Mouse (Mus musculus) midbrain, embryonic 16.5 days (tissue): Measurements from ENCODE around the gene Ran. TPM values are rescaled to one million over a fixed set of nuclear protein-coding genes. Genes with fewer than 3 reads are reported as not detected.
A peak's percentile ranks its signal among the peaks of the same experiment; 100 is the strongest.

ENCODE experiments used
- ATAC-seq: fragments of 200-750 bp; cut with Nextera tagmentation; 2 replicates; pipeline ENCODE4 v1.8.0; 2017; ENCODE audit warnings: moderate TSS enrichment
- H3K27ac ChIP-seq: fragments of 300-500 bp; sonication (generic); 2 replicates; pipeline ENCODE4 v1.5.1; 2014; ENCODE audit warnings: mild to moderate bottlenecking, low read length, mixed read lengths
- H3K27me3 ChIP-seq: fragments of 300-500 bp; sonication (generic); 2 replicates; pipeline ENCODE4 v1.6.1; 2014; ENCODE audit warnings: low read depth, low read length, mixed read lengths; ENCODE audit not compliant: control insufficient read depth, insufficient read depth
- H3K36me3 ChIP-seq: fragments of 300-500 bp; sonication (generic); 2 replicates; pipeline ENCODE4 v1.6.1; 2014; ENCODE audit warnings: mild to moderate bottlenecking, low read length, moderate library complexity, mixed read lengths; ENCODE audit not compliant: control insufficient read depth, insufficient read depth
- H3K4me1 ChIP-seq: fragments of 300-500 bp; sonication (generic); 2 replicates; pipeline ENCODE4 v1.6.1; 2014; ENCODE audit warnings: mild to moderate bottlenecking, low read length, mixed read lengths; ENCODE audit not compliant: control insufficient read depth, insufficient read depth
- H3K4me2 ChIP-seq: fragments of 300-500 bp; sonication (generic); 2 replicates; pipeline ENCODE4 v1.6.1; 2014; ENCODE audit warnings: mild to moderate bottlenecking, low read length, mixed read lengths
- H3K4me3 ChIP-seq: fragments of 300-500 bp; sonication (generic); 2 replicates; pipeline ENCODE4 v1.5.1; 2014; ENCODE audit warnings: low read depth, mild to moderate bottlenecking, low read length, moderate library complexity, mixed read lengths
- H3K9ac ChIP-seq: fragments of 300-500 bp; sonication (generic); 2 replicates; pipeline ENCODE4 v1.6.1; 2014; ENCODE audit warnings: low read depth, low read length, mixed read lengths
- H3K9me3 ChIP-seq: fragments of 300-500 bp; sonication (generic); replicated peaks from 2 replicates; pipeline ENCODE4 v1.6.1; 2014; ENCODE audit warnings: mild to moderate bottlenecking, low read length, mixed read lengths; ENCODE audit not compliant: control insufficient read depth, poor library complexity, severe bottlenecking
- WGBS: fragments of 180-500 bp; shearing (Covaris S2); extraction: QIAGEN DNeasy Blood & Tissue Kit; methylation state at CpG from one replicate; pipeline ENCODE4 v1.1.7; 2014; 5-methylcytosine and 5-hydroxymethylcytosine counted together
- polyA plus RNA-seq: library from polyadenylated mRNA; unstranded; fragments of >200 nt; fragmentation: Nextera tagmentation; extraction: Ambion mirVana; gene quantifications from 2 replicates; pipeline ENCODE4 v1.2.1, GENCODE M21; 2015

Ran gene
- polyA plus RNA-seq, 1 experiment from 2014 or later = 329 TPM

GRCm38 (mm10) chr5:129051910-129052309, 32.0 kb downstream of the Ran start:
- Histone ChIP-seq H3K27me3 (no peaks in the 10 kb centered on the region), H3K4me1 (peaks cover 24% of the 10 kb centered on the region), H3K36me3 (no peaks in the 10 kb centered on the region), H3K27ac (no peak overlapping the region), H3K9ac (no peak overlapping the region), H3K4me2 (no peak overlapping the region), H3K4me3 (no peak overlapping the region), H3K9me3 (no peaks in the 10 kb centered on the region)
- no peak for ATAC-seq
- 93% methylated on average over 3 of the region's 3 CpGs for WGBS

- Histone ChIP-seq H3K4me3 (no peak overlapping the region), H3K4me1 (peaks cover 24% of the 10 kb centered on the region), H3K36me3 (no peaks in the 10 kb centered on the region), H3K4me2 (peak overlapping the region; percentile 19), H3K27me3 (no peaks in the 10 kb centered on the region), H3K9ac (peak overlapping the region; percentile 4), H3K9me3 (no peaks in the 10 kb centered on the region), H3K27ac (peak overlapping the region; percentile 78)
- peak; percentile 88 for ATAC-seq
- 4% methylated on average over 20 of the region's 20 CpGs for WGBS
Measured at GRCm38 (mm10) chr5:129052636-129053355, 32.9 kb downstream of the Ran start.

GRCm38 (mm10) chr5:129054675-129055284, 34.9 kb downstream of the Ran start:
- WGBS = 86% methylated on average over 9 of the region's 9 CpGs
- no peaks in the 10 kb centered on the region for H3K36me3 ChIP-seq
- H3K4me1 ChIP-seq = peaks cover 12% of the 10 kb centered on the region
- H3K4me3 ChIP-seq = no peak overlapping the region
- ATAC-seq = no peak
- no peaks in the 10 kb centered on the region for H3K27me3 ChIP-seq
- H3K4me2 ChIP-seq = no peak overlapping the region
- no peaks in the 10 kb centered on the region for H3K9me3 ChIP-seq
- no peak overlapping the region for H3K9ac ChIP-seq
- no peak overlapping the region for H3K27ac ChIP-seq

- Histone ChIP-seq H3K4me1 (peaks cover 5% of the 10 kb centered on the region; the same call in 1 of the 2 replicates), H3K27me3 (no peaks in the 10 kb centered on the region), H3K27ac (no peak overlapping the region), H3K4me2 (no peak overlapping the region), H3K36me3 (no peaks in the 10 kb centered on the region), H3K9me3 (no peaks in the 10 kb centered on the region), H3K9ac (no peak overlapping the region), H3K4me3 (no peak overlapping the region)
- no peak for ATAC-seq
- 86% methylated on average over 3 of the region's 3 CpGs for WGBS
Measured at GRCm38 (mm10) chr5:129059116-129059515, 39.2 kb downstream of the Ran start.

- Histone ChIP-seq H3K9me3 (no peaks in the 10 kb centered on the region), H3K27ac (no peak overlapping the region), H3K4me3 (no peak overlapping the region), H3K4me1 (peaks cover 5% of the 10 kb centered on the region; the same call in 1 of the 2 replicates), H3K36me3 (no peaks in the 10 kb centered on the region), H3K27me3 (no peaks in the 10 kb centered on the region), H3K9ac (no peak overlapping the region), H3K4me2 (no peak overlapping the region)
- 0 out of 2 replicates have a peak, but pooled peaks have one; percentile 25 for ATAC-seq
- WGBS = 18% methylated on average over 13 of the region's 13 CpGs
Measured at GRCm38 (mm10) chr5:129061579-129061978, 41.7 kb downstream of the Ran start.

- Histone ChIP-seq H3K36me3 (no peaks in the 10 kb centered on the region), H3K4me2 (peak overlapping the region; percentile 64), H3K4me1 (peaks cover 5% of the 10 kb centered on the region; the same call in 1 of the 2 replicates), H3K9ac (peak overlapping the region; percentile 28), H3K27ac (no peak overlapping the region), H3K27me3 (no peaks in the 10 kb centered on the region), H3K4me3 (peak overlapping the region; percentile 27), H3K9me3 (no peaks in the 10 kb centered on the region)
- ATAC-seq = peak; percentile 64
- WGBS = 14% methylated on average over 21 of the region's 21 CpGs
Measured at GRCm38 (mm10) chr5:129063037-129063791, 43.3 kb downstream of the Ran start.

GRCm38 (mm10) chr5:129063792-129064087, 43.9 kb downstream of the Ran start:
- no peak overlapping the region for H3K27ac ChIP-seq
- no peaks in the 10 kb centered on the region for H3K27me3 ChIP-seq
- peak; percentile 67 for ATAC-seq
- WGBS = 47% methylated on average over 8 of the region's 8 CpGs
- H3K4me1 ChIP-seq = peaks cover 5% of the 10 kb centered on the region; the same call in 1 of the 2 replicates
- no peaks in the 10 kb centered on the region for H3K36me3 ChIP-seq
- H3K4me3 ChIP-seq = peak overlapping the region; percentile 27
- peak overlapping the region; percentile 64 for H3K4me2 ChIP-seq
- no peaks in the 10 kb centered on the region for H3K9me3 ChIP-seq
- H3K9ac ChIP-seq = peak overlapping the region; percentile 28

- ATAC-seq = no peak
- WGBS = 80% methylated on average over 11 of the region's 11 CpGs
- Histone ChIP-seq H3K36me3 (no peaks in the 10 kb centered on the region), H3K27ac (no peak overlapping the region), H3K9ac (no peak overlapping the region), H3K4me1 (peaks cover 5% of the 10 kb centered on the region; the same call in 1 of the 2 replicates), H3K4me2 (no peak overlapping the region), H3K27me3 (no peaks in the 10 kb centered on the region), H3K9me3 (no peaks in the 10 kb centered on the region), H3K4me3 (no peak overlapping the region)
Measured at GRCm38 (mm10) chr5:129064186-129064585, 44.3 kb downstream of the Ran start.

- H3K4me3 ChIP-seq = no peak overlapping the region
- H3K4me2 ChIP-seq = no peak overlapping the region
- no peaks in the 10 kb centered on the region for H3K27me3 ChIP-seq
- WGBS = 79% methylated on average over 12 of the region's 12 CpGs
- no peak for ATAC-seq
- no peak overlapping the region for H3K27ac ChIP-seq
- H3K9ac ChIP-seq = no peak overlapping the region
- H3K4me1 ChIP-seq = peaks cover 5% of the 10 kb centered on the region; the same call in 1 of the 2 replicates
- H3K9me3 ChIP-seq = no peaks in the 10 kb centered on the region
- no peaks in the 10 kb centered on the region for H3K36me3 ChIP-seq
Measured at GRCm38 (mm10) chr5:129065301-129065700, 45.4 kb downstream of the Ran start.
